Mouse (Mus musculus) T-helper 17 cell (primary cell): Measurements from ENCODE around the gene Psmd11.

ENCODE experiments used
- in situ Hi-C, 2 experiments: fragments of 300-600 bp; cut with MboI, MseI; formaldehyde crosslinking; loops; 1 replicate in 1 of 2; 2 replicates in 1 of 2; pipeline ENCODE4 v1.15.1; 2025; ENCODE audit warnings: high pct_unique_total_duplicates in 2 of 2

Gene Psmd11

DNA sequence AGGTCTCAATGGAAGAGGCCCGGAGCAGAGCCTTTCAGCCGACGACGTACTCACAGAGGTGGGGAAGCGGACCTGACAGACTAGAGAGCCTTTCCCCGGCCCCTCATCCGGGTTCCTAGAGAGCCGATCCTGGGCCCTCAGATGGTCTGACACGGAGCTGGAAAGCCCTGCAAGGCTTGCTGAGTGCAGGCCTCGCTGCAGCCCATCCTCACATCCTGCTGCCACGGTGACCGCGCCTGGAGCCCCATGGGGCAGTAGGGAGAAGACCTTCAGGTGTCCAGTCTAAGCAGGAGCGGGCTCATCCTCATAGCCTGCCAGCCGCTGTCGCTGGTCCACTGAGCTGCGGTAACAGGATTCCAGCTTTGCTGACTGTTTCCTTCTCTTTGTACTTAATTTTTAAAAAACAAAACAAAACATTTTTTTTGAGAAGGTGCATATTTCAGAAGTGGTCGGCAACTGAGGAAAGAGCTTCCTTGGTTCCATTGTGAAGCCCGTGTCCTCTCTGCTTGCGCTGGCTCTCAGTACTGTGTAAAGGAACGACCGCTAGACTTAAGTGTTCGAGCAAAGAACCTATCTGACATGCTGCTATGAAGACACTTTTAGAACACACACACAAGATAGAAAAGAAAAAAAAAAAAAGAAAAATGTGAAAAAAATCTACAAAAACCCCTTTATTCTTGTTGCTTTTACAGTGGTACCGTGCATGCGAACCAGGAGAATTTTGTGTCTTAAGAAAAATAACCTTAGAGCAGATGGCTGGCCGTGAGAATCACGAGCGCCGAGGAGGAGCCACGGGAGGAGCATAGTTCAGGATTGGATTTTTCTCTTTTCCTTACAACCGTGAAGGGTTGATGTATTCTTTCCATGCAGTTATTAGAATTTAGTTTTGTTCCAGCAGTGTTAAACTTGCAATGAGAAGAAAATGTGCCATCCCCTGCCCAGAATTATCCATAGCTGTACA is 51.8 kb downstream of the Psmd11 start:
- in situ Hi-C loops, result no loop called here

- in situ Hi-C loops, result no loop called here
Observed at GRCm38 (mm10) chr11:80481409-80482050, 53.1 kb downstream of the Psmd11 start.

DNA sequence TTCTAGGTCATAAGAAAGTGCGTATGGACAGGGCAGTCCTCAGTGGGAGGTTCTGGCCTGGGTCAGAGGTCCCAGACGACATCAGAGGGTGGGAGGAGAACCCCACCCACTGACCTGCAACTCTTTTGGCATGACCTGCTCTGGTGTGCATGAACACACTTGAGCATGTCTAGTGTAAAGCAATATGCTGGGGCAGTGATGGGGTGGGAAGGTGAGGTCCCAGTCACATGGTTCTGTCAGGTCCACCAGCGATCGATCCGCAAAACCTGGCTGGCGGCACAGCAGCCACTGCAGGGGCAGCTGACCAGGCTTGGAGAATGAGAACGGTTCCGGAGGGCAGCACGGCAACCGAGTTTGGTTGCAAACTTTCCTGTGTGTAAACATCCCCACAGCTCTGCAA is 53.9 kb downstream of the Psmd11 start:
- in situ Hi-C loops, result no loop called here

DNA sequence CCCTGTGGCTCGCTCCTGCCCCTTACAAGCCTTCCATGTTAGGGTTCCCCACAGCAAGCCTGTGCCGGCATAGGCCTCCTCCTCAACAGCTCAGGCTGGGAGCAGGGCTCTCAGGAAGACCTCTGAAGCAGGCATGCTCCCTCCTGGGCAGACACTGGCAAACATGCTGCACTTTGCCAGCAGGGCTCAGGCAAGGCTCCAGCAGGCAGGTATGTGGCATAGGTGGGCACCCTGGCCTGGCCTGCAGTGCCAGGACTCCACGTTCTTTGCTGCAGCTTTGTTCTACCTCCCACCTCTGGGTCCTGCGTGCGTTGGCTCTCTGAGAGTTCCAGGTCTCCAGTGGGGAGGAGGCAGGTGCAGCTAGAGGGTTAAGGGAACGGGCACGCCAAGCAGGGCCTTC is 54.5 kb downstream of the Psmd11 start:
- in situ Hi-C loops, result no loop called here

DNA sequence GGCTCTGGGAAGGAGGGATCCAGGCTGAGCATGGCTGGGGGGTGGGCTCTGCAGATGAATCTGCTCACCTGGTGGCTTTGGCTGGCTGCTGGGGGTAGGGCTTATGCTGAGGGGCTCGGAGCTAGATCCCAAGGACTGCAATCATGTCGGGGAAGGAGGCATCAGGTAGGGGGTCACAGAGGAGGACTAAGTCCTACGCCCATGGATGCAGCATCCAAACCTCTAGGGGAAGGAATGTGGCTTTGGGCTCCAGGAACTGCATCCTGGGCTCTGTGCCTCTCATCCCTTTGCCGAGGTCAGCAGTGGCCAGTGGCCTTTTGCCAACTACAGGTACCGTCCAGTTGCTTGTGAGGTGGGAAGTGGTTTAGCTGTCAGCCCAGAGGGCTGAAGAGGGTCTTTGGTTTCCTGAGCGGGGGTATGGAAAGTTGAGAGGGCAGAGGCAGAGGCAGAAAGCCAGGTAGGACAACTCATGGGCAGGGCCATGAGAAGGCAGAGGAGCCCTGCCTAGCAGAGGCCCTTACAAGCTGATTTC is 55.2 kb downstream of the Psmd11 start:
- in situ Hi-C loops, result no loop called here

GRCm38 (mm10) chr11:80484191-80484791 is 55.9 kb downstream of the Psmd11 start:
- in situ Hi-C loops, result no loop called here

- in situ Hi-C loops, result no loop called here
Observed at GRCm38 (mm10) chr11:80485120-80485551, 56.7 kb downstream of the Psmd11 start.

DNA sequence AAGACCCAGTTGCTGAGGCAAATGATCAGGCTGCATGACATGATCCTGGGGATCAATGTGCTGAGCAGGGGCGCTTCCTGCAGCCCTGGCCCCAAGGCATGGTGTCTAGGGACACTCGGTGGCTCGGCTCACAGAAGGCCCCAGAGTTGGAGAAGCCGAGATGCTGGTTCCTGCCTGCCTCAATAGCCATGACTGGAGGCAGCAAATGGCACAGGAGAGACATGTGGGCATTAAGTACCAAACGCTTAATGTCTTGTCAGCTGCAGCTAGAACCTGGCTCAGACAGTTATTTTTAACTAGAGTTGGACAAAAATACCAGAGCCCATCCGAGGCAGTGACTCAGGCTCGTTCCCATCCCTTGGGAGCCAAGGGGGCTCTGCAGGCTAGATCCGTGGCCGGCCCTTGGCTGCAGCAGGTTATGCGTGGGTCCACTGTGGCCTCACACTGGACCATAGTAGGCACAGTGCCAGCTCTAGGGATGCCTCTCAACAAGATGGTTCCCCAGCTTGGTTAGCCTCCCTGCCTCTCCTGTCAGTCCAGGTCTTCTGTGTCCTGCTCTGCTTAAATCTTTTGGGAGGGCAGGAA is 57.3 kb downstream of the Psmd11 start:
- in situ Hi-C loops, result no loop called here

GRCm38 (mm10) chr11:80487904-80488587 is 59.6 kb downstream of the Psmd11 start:
- in situ Hi-C loops, result no loop called here

DNA sequence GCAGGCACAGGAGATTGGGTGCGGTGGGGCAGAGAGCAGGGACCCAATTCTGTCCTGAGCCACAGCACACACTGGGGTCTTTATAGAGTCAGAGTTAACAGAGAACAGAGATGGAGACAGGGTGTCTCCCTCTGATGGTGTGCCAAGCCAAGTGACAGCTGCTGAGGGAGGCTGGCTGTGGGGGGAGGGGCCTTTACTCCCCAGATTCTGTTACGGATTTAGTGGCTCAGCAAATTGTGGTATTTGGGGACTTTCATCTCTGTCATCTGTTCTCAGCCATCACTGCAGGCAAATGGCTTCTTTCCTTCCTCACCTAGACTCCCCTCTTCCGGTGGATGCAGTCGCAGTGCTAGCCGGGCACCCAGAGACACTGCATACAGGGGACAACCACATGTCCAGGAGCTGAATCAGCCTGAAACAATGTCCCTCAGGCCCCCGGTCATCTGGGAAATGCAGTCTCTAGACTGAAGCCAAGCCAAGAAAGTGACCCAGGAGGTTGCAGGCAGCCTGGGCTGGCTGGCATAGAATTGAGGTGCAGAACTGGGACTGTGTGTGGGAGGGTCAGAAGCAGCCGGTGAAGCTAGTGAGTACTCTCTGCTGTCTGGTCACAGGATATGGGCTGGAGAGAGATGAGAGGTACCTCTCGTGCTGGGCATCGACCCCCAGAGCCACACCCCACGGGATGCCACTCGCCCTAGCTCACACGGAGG is 60.9 kb downstream of the Psmd11 start:
- in situ Hi-C loops, result no loop called here

- in situ Hi-C loops, result loop anchor here in 1 of 2 experiments (10.0 kb wide), 1 partner anchor 285 kb away; no protein-coding TSS in a partner anchor
Observed at GRCm38 (mm10) chr11:80489882-80490196, 61.4 kb downstream of the Psmd11 start.

DNA sequence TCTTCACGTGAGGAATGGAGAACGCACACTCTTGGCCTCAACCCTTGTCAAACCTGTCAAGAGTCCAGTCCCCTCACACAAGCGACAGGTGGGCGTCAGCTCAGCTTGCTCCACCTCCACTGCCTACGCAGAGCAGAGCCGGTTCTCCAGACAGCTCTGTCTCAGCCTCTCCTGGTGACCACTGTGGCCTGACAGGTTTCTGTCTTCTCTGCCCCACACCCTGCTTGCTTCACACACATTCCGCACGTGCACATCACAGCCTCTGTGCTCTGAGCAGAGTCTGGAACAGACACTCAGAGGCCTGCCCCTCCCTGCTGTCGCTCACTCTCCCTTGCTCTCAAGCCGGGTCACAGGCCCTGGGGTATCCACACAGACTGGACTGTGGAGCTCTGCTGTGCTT is 62.4 kb downstream of the Psmd11 start:
- in situ Hi-C loops, result loop anchor here in 1 of 2 experiments (10.0 kb wide), 1 partner anchor 284 kb away; no protein-coding TSS in a partner anchor

DNA sequence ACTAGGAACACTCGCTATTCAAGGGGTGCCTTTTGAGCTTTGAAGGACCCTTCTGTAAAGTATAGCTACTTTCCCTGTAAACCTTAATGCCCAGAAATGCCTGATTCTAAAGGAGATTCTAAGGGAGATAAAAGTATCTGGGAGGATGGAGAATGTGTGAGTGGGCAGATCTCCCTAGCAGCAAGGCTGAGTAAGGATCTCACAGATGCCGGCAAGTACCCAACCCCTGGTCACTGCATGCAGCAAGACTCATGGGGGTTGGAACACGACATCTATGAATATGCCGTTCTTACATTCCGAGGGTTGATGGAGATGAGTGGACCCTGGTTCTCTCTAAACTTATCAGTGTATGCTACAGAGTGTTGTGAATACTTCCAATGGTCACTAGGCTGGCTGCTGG is 64.8 kb downstream of the Psmd11 start:
- in situ Hi-C loops, result loop anchor here in 1 of 2 experiments (10.0 kb wide), 1 partner anchor 282 kb away; no protein-coding TSS in a partner anchor

- in situ Hi-C loops, result loop anchor here in 1 of 2 experiments (10.0 kb wide), 1 partner anchor 280 kb away; no protein-coding TSS in a partner anchor
Observed at GRCm38 (mm10) chr11:80494852-80495251, 66.4 kb downstream of the Psmd11 start.

DNA sequence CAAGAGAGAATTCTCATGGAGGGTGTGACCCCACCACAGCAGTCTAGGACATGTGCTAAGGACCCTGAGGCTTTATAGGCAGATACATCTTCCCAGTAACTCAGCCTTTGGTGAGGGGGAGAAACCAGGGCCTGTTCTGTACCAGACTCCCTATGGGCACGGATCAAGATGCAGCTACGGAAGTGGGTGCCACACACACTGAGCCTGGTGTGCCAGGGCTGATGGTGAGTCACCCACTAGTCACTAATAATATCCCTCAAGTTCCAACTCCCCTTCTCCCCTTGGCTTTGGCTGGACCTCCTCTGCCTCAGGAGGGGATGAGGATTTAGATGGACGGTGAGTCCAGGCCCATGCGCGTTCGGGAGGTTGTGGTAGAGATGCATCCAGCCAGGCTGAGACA is 67.6 kb downstream of the Psmd11 start:
- in situ Hi-C loops, result loop anchor here in 1 of 2 experiments (10.0 kb wide), 1 partner anchor 279 kb away; no protein-coding TSS in a partner anchor

DNA sequence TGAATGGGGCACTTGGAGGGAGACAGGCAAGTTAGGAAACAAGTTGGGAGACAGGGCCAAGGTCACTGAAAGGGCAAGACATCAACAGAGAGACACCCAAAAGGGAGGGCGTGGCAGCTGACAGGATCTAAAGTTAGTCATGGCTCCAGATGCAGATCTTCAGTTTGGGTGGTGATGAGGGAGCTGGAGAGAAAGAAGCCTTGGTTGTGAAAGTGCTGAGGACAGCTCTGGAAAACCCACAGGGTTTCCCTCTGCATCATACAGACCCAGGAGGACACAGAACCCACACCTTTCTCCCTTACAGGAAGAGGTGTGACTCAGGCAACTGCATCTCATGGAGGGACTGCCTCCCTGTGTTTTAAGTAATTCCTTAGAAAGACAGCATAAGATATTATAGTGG is 68.2 kb downstream of the Psmd11 start:
- in situ Hi-C loops, result loop anchor here in 1 of 2 experiments (10.0 kb wide), 1 partner anchor 278 kb away; no protein-coding TSS in a partner anchor

- in situ Hi-C loops, result loop anchor here in 1 of 2 experiments (10.0 kb wide), 1 partner anchor 277 kb away; no protein-coding TSS in a partner anchor
Observed at GRCm38 (mm10) chr11:80497225-80497919, 69.0 kb downstream of the Psmd11 start.

DNA sequence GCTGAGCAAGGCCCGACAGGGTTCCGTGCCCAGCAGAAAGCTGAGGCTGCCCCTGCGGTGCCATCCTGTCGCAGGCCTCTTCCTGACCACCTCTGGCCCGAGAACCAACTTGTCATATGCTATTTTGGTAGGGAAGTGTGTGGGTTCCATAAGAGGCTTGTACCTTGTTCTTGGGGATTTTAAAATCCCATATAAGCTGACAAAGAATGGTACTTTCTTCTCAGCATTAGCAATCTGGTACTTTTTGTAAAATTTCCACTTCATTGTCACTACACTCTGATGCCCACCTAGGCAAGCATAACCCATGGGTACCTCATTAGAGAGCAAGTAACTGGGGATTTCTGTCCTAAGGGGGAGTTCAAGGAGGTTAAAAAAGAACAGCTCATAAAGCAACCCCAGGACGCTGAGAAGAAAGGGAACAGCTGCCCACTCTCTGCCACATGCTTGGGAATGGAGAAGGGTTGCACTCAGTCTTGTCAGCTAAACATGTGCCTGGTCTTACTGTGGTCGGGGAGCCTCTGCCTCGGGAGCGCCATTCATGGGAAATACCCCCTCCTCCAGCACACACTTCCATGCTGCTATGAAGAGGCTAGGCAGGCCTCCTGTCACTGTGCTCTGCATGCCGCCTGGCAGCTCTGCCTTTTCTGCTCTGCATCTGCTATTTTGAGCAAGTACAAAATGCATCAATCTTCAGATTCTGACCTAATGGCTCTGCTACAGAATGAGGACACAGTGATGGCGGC is 70.1 kb downstream of the Psmd11 start:
- in situ Hi-C loops, result loop anchor here in 1 of 2 experiments (10.0 kb wide), 1 partner anchor 276 kb away; no protein-coding TSS in a partner anchor
